Mouse (Mus musculus): Measurements from ENCODE around the gene Gm45208.

The Gm45208 gene

DNA sequence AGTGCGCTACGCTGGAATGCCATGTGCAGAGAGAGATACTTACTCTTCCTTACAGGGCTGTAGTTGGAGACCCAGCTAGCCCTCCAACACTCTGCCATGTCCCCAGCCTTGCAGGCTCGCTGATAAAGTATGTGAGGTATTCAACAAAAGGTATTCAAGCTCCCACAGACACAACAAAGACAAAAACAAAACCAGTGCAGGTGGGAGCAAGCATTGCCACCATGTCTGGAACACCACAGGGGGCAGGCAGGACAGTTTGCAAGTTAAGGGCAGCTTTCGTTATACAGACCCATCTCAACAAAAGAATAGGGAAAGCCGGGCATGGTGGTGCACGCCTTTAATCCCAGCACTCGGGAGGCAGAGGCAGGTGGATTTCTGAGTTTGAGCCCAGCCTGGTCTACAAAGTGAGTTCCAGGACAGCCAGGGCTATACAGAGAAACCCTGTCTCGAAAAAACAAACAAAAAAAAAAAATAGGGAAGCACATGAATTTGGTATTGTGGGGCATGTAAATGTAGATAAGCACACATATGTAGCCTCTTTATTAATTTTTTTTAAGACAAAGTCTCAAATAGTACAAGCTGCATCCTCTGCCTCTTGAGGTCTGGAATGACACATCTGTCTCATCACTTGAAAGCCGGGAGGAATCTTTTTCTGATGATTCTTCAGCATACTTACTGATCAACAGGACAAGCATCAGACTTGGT is 53.6 kb downstream of the Gm45208 start:
- no peak for DNase-seq

DNA sequence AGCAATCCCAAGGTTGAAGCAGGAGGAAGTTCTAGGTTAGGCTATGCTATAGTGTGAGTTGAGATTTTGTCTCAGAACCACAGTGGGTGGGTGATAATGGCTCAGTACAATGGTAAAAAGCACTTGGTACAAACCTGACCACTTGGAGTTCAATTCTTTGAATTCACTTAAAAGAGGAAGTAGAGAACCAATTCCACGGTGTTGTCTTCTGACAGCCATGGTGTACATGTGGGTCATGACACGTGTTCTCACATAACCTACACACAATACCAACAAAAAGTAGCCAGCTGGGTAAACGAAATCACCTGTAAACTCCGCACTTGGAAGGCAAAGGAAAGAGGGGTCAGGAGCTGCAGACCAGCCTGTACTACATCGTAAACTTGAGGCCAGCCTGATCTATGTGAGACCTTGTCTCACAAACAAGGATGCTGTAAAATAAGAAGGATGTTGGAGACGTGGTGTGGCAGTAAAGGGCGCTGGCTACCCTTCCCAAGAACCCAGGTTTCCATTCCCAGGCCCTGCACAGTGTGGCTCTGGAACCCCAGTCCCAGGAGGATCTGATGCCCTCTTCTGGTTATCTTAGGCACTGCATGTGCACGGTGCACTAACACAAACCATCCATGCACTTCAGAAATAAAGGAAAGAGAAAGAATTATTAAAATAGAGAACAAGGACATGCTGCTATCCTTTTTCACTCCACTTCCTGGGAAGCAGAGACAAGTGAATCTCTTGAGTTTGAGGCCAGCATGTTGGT is 54.5 kb downstream of the Gm45208 start:
- peak in 1 of 2 experiments; percentile 55 for DNase-seq

GRCm38 (mm10) chrX:7778450-7779244 is 56.6 kb downstream of the Gm45208 start:
- DNase-seq, result no peak

DNA sequence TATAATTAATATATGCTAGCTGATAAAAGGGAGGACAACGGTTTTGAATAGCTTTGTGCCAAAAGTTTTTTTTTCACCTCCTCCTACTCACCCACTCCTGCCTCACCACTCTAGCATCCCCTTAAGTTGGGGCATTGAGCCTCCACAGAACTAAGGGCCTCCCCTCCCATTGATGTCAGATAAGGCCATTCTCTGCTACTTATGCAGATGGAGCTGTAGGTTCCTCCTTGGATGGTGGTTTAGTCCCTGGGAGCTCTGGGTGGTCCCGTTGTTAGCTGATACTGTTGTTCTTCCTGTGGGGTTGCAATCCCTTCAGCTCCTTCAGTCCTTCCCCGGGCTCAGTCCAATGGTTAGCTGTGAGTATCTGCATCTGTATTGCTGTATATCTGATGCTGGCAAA is 57.2 kb downstream of the Gm45208 start:
- no peak for DNase-seq

Measured in kidney, adult 8-10 months (tissue).